Mouse (Mus musculus) brain, embryonic 18.5 days (tissue): Measurements from ENCODE around the gene Madd.

Source experiments
- DNase-seq: peaks from one replicate; pipeline ENCODE4 v3.0.0-alpha.2; 2012; ENCODE audit warnings: low read depth, low spot score

Gene Madd

GRCm38 (mm10) chr2:91097015-91097414 is 86.6 kb downstream of the Madd start:
- no peak for DNase-seq

GRCm38 (mm10) chr2:91096524-91096923 is 87.1 kb downstream of the Madd start:
- DNase-seq = no peak

GRCm38 (mm10) chr2:91090827-91091226 is 92.8 kb downstream of the Madd start:
- no peak for DNase-seq

- DNase-seq = no peak
Measured at GRCm38 (mm10) chr2:91090208-91090607, 93.4 kb downstream of the Madd start.

- no peak for DNase-seq
Measured at GRCm38 (mm10) chr2:91088987-91089386, 94.7 kb downstream of the Madd start.

- no peak for DNase-seq
Measured at GRCm38 (mm10) chr2:91087453-91087852, 96.2 kb downstream of the Madd start.
